Mouse (Mus musculus) limb, embryonic 10.5 days (tissue): ENCODE results near the gene Scarb2. TPM values are rescaled to one million over a fixed set of nuclear protein-coding genes. Genes with fewer than 3 reads are reported as not detected.

ENCODE experiments used
- DNase-seq: peaks from one replicate; pipeline ENCODE4 v3.0.0-alpha.2; 2017; ENCODE audit warnings: low spot score
- H3K27ac ChIP-seq: fragments of 300-500 bp; sonication (generic); 2 replicates; pipeline ENCODE4 v1.5.1; 2016; ENCODE audit warnings: mild to moderate bottlenecking
- H3K27me3 ChIP-seq: fragments of 300-500 bp; sonication (generic); 2 replicates; pipeline ENCODE4 v1.6.1; 2016; ENCODE audit warnings: low read depth, mild to moderate bottlenecking; ENCODE audit not compliant: poor library complexity, severe bottlenecking
- H3K36me3 ChIP-seq: fragments of 300-500 bp; sonication (generic); 2 replicates; pipeline ENCODE4 v1.6.1; 2016; ENCODE audit warnings: mild to moderate bottlenecking, moderate library complexity
- H3K4me1 ChIP-seq: fragments of 300-500 bp; sonication (generic); 2 replicates; pipeline ENCODE4 v1.6.1; 2016
- H3K4me3 ChIP-seq: fragments of 300-500 bp; sonication (generic); 2 replicates; pipeline ENCODE4 v1.5.1; 2016; ENCODE audit warnings: mild to moderate bottlenecking, moderate library complexity
- H3K9me3 ChIP-seq: fragments of 300-500 bp; sonication (generic); replicated peaks from 2 replicates; pipeline ENCODE4 v1.6.1; 2016; ENCODE audit warnings: mild to moderate bottlenecking
- WGBS: fragments of 180-500 bp; shearing (Covaris S2); methylation state at CpG from one replicate; pipeline ENCODE4 v1.1.7; 2016; 5-methylcytosine and 5-hydroxymethylcytosine counted together
- polyA plus RNA-seq: library from polyadenylated mRNA; unstranded; fragments of >200 nt; fragmentation: Nextera tagmentation; extraction: Ambion mirVana; gene quantifications from 2 replicates; pipeline ENCODE4 v1.2.1, GENCODE M21; 2016

Gene Scarb2
- polyA plus RNA-seq, 1 experiment from 2014 or later, result 7.2 TPM

DNA sequence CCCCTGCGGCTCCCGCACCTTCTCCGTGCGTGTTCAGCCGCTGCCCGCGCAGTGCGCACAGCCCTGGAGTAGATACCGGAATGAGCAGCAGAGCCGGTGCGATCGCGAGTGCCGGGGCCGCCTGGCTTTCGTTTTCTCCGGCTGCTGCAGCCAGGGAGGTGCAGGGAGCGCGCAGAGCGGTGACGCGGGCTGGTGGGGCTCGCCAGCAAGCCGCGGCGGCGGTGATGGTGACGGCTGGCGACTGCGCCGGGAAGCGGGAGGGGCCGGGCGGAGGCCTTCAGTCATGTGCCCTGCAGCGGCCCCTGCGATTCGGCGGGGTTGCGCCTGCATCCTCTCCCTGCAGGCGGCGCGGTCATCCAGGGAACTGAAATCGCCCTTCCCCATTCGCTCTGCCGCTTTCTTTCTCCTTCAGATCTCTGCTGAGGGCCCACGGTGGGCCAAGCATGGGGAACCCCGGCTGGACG lies 1.2 kb downstream of the Scarb2 start:
- Histone ChIP-seq H3K9me3 (no peaks in the 10 kb centered on the region), H3K27me3 (no peaks in the 10 kb centered on the region), H3K36me3 (no peaks in the 10 kb centered on the region), H3K4me1 (peaks cover 28% of the 10 kb centered on the region), H3K4me3 (peak overlapping the region; percentile 92), H3K27ac (peak overlapping the region; percentile 96)
- under 1% methylated on average over 48 of the region's 48 CpGs for WGBS
- DNase-seq, result peak; percentile 93

DNA sequence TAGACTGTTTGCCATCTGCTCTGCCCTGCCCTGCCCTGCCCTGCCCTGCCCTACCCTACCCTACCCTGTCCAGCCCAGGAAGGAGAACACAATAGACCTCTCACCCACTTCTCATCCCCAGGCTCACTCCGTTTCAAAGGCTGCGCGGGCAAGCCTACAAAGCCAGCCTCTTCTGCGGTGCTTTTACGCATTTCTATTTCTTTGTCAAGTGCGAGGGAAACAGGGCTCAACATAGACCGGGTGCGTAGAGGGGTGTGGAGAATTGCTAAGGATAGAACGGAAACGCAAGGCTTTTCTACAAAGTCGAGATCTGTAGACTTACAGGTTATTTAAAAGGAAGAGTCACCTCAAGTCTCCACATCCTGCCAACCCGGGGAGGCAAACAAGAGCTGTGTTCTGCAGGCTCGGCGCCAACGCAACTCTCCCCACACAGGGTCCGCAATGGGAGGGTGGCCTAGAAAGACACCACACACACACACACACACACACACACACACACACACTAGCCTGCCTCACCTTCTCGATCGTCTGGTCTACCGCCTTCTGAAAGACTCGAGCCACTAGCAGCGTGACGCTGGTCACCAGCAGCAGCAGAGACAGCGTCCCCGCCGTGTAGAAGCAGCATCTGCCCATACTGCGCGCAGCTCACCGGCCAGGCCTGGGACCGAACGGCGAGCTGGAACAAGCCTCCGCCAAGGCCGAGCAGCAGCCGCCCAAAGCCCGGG lies 1.8 kb downstream of the Scarb2 start:
- no peaks in the 10 kb centered on the region for H3K27me3 ChIP-seq
- DNase-seq, result peak; percentile 61
- H3K4me3 ChIP-seq, result peak overlapping the region; percentile 92
- peak overlapping the region; percentile 96 for H3K27ac ChIP-seq
- peaks cover 31% of the 10 kb centered on the region for H3K4me1 ChIP-seq
- no peaks in the 10 kb centered on the region for H3K36me3 ChIP-seq
- H3K9me3 ChIP-seq, result no peaks in the 10 kb centered on the region
- under 1% methylated on average over 35 of the region's 35 CpGs for WGBS

DNA sequence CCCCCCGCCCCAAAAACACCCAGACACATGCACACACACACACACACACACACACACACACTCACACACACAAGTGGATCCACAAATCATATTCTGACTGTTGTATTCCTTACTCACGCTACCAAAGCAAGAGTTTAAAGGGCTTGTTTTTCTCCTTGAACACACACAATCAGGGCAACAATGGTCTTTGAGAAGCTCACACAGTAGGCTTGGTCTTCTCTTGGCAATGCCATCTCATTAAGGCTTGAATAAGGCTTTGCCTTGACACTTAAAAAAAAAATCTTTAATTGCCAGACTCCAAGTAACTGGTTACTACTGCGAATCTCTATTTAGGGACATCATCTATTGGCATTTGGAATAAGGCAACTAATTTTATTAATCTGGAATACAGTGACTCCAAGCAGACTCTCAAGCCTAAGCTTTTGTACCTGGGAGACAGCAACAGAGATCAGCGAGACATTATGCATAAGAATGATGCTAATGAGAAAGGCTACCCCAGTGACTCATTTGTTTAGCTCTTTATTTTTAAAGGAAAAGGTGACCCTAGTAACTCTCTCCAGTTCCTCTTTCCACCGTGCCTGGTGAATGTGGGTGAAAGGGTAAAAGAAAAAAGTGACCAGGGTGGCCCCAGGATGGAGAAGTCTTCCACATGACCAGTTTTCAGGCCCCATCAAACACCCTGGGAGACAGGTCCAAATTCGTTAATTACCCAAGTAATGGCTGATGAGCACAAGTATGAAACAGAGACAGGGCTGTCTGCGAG lies 2.6 kb downstream of the Scarb2 start:
- 42% methylated on average over 7 of the region's 7 CpGs for WGBS
- Histone ChIP-seq H3K27ac (peak overlapping the region; percentile 96), H3K27me3 (no peaks in the 10 kb centered on the region), H3K4me1 (peaks cover 39% of the 10 kb centered on the region), H3K36me3 (no peaks in the 10 kb centered on the region), H3K9me3 (no peaks in the 10 kb centered on the region), H3K4me3 (peak overlapping the region; percentile 92)
- no peak for DNase-seq

DNA sequence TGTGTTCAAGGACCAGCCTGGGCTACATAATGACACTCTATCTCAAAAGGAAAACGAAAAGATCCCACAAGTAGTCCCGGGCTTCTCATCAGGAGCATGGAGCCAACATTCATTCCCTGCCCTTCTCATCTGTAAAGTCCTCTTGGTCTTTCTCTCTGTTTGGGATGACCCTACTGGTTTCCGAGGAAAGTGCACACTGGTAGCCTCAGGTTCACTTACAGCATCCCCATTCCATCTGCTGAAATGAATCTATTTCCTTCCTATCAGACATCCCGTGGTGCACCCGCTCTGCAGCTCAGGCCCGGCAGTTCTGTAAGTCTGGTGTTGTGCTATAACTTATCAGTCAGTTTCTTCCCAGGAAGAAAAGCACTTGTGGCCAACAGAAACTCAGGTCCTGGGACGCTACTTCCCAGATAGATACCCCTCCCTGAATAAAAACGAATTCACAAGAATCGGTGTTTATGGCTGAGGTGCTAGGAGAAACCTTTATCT lies 3.2 kb downstream of the Scarb2 start:
- DNase-seq, result no peak
- H3K4me3 ChIP-seq, result no peak overlapping the region
- H3K36me3 ChIP-seq, result no peaks in the 10 kb centered on the region
- no peak overlapping the region for H3K27ac ChIP-seq
- H3K9me3 ChIP-seq, result no peaks in the 10 kb centered on the region
- H3K4me1 ChIP-seq, result peaks cover 44% of the 10 kb centered on the region
- 85% methylated on average over 9 of the region's 9 CpGs for WGBS
- no peaks in the 10 kb centered on the region for H3K27me3 ChIP-seq

DNA sequence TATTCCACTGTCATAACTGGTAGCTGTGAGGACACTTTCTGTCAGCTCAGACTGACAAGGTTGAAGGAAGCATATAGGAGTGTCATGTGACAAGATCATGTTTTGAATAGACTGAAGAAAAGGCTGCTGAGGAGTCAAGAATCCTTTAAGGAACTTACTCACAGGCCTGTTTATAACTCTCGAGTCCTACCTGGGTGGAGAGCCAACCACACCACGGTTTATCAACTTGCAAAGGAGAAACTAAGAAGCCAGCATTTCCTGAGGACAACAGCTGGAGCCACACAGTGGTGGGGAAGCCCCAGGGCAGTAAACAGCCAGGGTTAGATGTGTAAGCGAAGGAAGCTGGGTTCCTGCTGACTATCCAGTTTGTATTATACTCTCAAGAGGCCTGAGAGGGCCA lies 7.3 kb downstream of the Scarb2 start:
- DNase-seq, result no peak
- Histone ChIP-seq H3K9me3 (no peaks in the 10 kb centered on the region), H3K4me3 (no peak overlapping the region), H3K36me3 (no peaks in the 10 kb centered on the region), H3K27ac (no peak overlapping the region), H3K27me3 (no peaks in the 10 kb centered on the region), H3K4me1 (peaks cover 32% of the 10 kb centered on the region)
- WGBS, result 57% methylated on average over 3 of the region's 3 CpGs

DNA sequence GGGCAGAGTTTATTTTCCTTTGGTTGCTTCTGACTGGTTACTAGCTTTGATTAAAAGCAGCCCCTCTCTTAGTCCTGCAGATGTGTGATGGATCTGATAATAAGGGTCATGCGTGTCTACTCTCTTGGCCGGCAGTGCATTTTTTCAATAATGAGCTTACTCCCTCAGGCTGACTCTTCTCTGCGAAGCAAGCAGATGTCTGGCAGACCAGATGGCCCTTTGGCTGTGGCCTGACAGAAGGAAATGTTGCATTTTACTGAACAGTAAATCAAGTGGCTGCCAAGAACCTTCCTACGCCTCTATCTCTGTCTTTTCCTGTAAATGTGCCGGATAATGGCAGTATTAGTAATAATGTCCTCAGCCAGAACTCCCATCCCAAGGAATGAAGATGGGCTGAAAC lies 8.0 kb downstream of the Scarb2 start:
- no peaks in the 10 kb centered on the region for H3K27me3 ChIP-seq
- peak; percentile 47 for DNase-seq
- H3K27ac ChIP-seq, result no peak overlapping the region
- no peak overlapping the region for H3K4me3 ChIP-seq
- H3K4me1 ChIP-seq, result peaks cover 24% of the 10 kb centered on the region
- WGBS, result 13% methylated on average over 5 of the region's 5 CpGs
- H3K36me3 ChIP-seq, result no peaks in the 10 kb centered on the region
- H3K9me3 ChIP-seq, result no peaks in the 10 kb centered on the region

DNA sequence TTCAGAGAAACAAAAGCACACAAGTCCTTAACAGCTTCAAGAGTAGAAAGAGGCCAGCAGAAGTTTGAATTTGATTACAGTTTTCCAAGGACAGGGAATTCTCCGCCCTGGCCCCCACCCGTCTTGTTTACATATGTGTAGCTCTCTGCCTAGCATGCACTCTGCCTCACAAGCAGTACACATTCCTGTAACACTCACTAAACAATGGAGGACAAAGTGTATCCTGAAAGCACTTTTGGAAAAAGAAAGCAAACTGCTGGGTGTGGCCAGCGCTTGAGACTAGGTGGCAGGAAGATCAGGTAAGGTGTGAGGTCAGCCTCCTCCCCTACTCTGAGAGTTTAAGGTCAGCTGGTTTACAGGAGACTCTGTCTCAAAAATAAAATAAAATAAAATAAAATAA lies 8.4 kb downstream of the Scarb2 start:
- Histone ChIP-seq H3K27ac (peak overlapping the region; percentile 42; the same call in 1 of the 2 replicates), H3K9me3 (no peaks in the 10 kb centered on the region), H3K27me3 (no peaks in the 10 kb centered on the region), H3K36me3 (no peaks in the 10 kb centered on the region), H3K4me3 (no peak overlapping the region), H3K4me1 (peaks cover 20% of the 10 kb centered on the region)
- WGBS, result 83% methylated on average over 3 of the region's 3 CpGs
- DNase-seq, result no peak

DNA sequence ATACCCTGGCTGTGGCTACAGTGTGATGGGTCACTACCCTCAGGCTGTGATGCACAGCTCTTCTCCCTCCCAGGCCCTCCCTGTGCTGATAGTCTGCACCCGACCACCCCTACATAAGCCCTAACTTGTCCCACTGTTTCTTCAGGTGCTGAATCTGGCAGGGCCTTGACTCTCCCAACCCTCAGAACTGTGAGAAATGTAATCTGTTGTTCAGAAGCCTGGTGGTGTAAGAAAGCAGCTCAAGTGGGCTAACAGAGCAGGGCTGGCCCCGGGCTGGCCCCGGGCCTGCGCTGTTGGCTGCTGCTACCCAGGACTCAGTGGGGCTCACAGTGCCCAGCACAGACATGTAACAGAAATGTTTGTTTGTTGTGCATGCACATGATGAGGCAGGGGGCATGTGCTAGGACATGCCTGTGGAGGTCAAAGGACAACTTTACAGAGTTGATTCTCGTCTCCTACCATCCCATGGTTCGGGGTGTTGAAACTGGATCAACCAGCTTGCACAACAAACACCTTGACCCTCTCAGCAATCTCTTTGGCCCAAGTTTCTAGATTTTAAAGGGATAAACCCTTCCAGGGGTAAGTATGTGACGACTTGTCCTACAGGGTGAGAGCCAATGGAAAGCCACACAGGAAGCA lies 10.7 kb downstream of the Scarb2 start:
- Histone ChIP-seq H3K27me3 (no peaks in the 10 kb centered on the region), H3K36me3 (no peaks in the 10 kb centered on the region)
- WGBS, result 86% methylated on average over 7 of the region's 7 CpGs

DNA sequence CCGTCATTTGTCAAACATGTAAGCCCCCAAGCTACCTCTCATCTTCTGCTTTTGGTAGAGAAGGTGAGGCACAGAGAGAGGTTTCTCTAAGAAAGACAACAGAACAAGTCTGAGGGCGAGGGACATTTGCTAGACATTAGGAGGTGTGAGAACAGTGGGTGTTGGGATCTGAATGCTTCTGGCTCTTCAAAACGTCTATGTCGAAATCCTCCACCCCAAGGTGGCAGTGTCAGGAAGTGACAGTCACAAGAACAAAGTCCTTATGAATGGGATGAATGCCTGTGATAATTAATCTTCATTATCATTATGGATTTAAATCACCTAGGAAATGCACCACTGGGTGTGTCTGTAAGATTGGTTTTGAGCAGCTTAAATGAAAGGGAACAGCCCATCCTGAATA lies 11.3 kb downstream of the Scarb2 start:
- no peak for DNase-seq

More for the DNA sequence above, 10.7 kb downstream of the Scarb2 start:
- Histone ChIP-seq H3K27ac (peak overlapping the region; percentile 61; the same call in 1 of the 2 replicates), H3K4me1 (peaks cover 21% of the 10 kb centered on the region), H3K9me3 (no peaks in the 10 kb centered on the region), H3K4me3 (no peak overlapping the region)
- no peak for DNase-seq

DNA sequence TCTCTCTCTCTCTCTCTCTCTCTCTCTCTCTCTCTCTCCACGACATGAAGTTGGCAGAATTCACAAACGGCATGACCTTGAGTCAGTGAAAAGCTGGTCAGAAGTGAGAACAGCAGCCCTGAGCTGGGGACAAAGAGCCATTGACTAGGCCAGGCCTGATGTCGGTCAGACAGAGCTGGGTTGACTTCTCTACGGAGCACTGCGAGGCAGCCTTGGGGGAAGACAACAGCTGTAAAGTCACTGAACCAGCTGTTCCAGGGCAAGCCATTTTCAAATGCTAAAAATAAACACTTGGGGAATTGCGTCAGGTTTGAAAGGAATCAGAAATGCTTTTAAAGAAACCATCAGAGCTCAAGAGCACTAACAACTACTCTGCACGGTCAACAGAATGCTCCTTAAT lies 13.2 kb downstream of the Scarb2 start:
- Histone ChIP-seq H3K4me1 (peaks cover 16% of the 10 kb centered on the region), H3K9me3 (no peaks in the 10 kb centered on the region), H3K27me3 (no peaks in the 10 kb centered on the region), H3K4me3 (no peak overlapping the region), H3K27ac (no peak overlapping the region), H3K36me3 (no peaks in the 10 kb centered on the region)
- DNase-seq, result no peak
- WGBS, result 70% methylated on average over 7 of the region's 7 CpGs

More for the DNA sequence above, 11.3 kb downstream of the Scarb2 start:
- Histone ChIP-seq H3K36me3 (no peaks in the 10 kb centered on the region), H3K27me3 (no peaks in the 10 kb centered on the region), H3K4me1 (peaks cover 25% of the 10 kb centered on the region), H3K9me3 (no peaks in the 10 kb centered on the region), H3K4me3 (no peak overlapping the region), H3K27ac (no peak overlapping the region)
- WGBS, result 39% methylated on average over 4 of the region's 4 CpGs

DNA sequence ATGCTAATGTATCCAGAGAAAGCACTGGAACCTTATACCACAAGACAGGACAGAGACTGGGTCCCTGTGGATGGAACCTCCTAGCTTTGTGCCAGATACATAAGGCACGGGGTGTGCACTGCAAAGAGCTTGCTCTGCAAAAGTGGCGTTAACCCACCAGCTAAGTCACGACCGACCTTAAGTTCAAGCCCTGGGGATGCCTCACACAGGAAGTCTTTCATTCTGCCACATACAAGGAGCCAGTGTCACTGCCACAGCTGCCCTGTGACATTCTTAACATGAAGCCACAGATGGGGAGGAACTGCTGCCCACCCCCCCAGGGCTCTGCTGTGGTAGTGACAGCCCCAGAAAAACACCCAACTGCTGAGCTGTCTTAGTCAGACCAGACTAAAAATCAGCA lies 15.9 kb downstream of the Scarb2 start:
- Histone ChIP-seq H3K27ac (peak overlapping the region; percentile 30; the same call in 1 of the 2 replicates), H3K36me3 (no peaks in the 10 kb centered on the region; the same call in 1 of the 2 replicates), H3K4me3 (no peak overlapping the region), H3K9me3 (no peaks in the 10 kb centered on the region), H3K27me3 (no peaks in the 10 kb centered on the region), H3K4me1 (peaks cover 14% of the 10 kb centered on the region; the same call in 1 of the 2 replicates)
- DNase-seq, result no peak
- 77% methylated on average over 4 of the region's 4 CpGs for WGBS

DNA sequence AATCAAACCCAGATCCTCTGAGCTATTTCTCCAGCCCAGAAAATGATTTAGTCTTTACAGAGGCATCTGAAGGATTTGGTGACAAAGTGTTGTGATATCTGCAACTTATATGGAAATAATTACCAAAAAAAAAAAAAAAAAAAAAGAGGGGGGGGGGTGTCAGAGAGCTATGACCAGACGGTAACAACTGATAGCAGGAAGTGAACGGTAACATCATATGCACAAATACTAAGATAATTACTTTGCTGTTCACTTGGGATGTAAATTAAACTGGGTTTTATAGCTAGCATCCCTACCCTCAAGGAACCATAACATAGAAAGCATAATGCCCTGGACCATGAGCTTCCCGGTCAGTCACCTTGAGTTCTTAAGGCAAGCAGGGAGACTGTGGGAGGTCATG lies 16.3 kb downstream of the Scarb2 start:
- Histone ChIP-seq H3K27ac (no peak overlapping the region), H3K4me1 (peaks cover 14% of the 10 kb centered on the region; the same call in 1 of the 2 replicates), H3K36me3 (no peaks in the 10 kb centered on the region; the same call in 1 of the 2 replicates), H3K27me3 (no peaks in the 10 kb centered on the region), H3K4me3 (no peak overlapping the region), H3K9me3 (no peaks in the 10 kb centered on the region)
- no peak for DNase-seq
- 92% methylated on average over 3 of the region's 3 CpGs for WGBS
